In genomic region chr11:80913408-80914024, GRCm38 (mm10) we compare ENCODE assay signal across 30 mouse cellular contexts. TPM values are rescaled to one million over a fixed set of nuclear protein-coding genes. Genes with fewer than 3 reads are reported as not detected.
DNase-seq lines count a peak whose midpoint lies in the region; ATAC-seq and TF ChIP-seq lines count a peak whose summit lies in the region.
"Had no signal": no experiment of that assay in that cellular context is flagged by ENCODE, and none has a peak within 500 bp of the region (broad histone marks: within the 10 kb centered on the region; RNA-seq: fewer than 3 reads in every experiment).

No protein-coding gene starts in this region.

- DNase-seq in cerebellum, adult 9-11 months = peak; percentile 30
- peak; percentile 20 for DNase-seq in hindbrain, postnatal 0 days (ENCODE audit: low spot score)
- DNase-seq in Muller cell, postnatal 12 days (ENCODE audit: inconsistent ontology term) = peak; percentile 11
- DNase-seq in brain, embryonic 14.5 days (ENCODE audit: low read depth) = peak; percentile 54
- DNase-seq: adrenal gland, postnatal 10 days; gastrocnemius, adult 2 months; heart, postnatal 10 days; kidney, adult 11 months; kidney, postnatal 36 days; layer of hippocampus, postnatal 36 days; liver, embryonic 13.5 days; lung, adult 2 months; lung, postnatal 14 days; midbrain, embryonic 14.5 days; spleen, adult 18-20 months; thymus, postnatal 14 days had no signal

- 29% methylated on average over 4 of the region's 4 CpGs for WGBS in hindbrain, postnatal 0 days
- 28% methylated on average over 4 of the region's 4 CpGs for WGBS in hindbrain, embryonic 16.5 days

- H3K4me1 ChIP-seq in hindbrain, postnatal 0 days (ENCODE audit: insufficient read depth, low read length) = no peaks in the 10 kb centered on the region; the same call in 1 of the 2 replicates
- no peaks in the 10 kb centered on the region for H3K4me1 ChIP-seq in hindbrain, embryonic 16.5 days (ENCODE audit: control insufficient read depth, insufficient read depth, low read depth, low read length)
- H3K4me1 ChIP-seq: heart, embryonic 12.5 days; liver, embryonic 13.5 days had no signal

- no peak for ATAC-seq in cerebellum, adult (ENCODE audit: insufficient number of reproducible peaks, low FRiP score, low TSS enrichment)
- ATAC-seq in hindbrain, postnatal 0 days = no peak
- no peak for ATAC-seq in hindbrain, embryonic 16.5 days
- no peak for ATAC-seq in megakaryocyte, adult 5-6 weeks (ENCODE audit: poor library complexity, severe bottlenecking)
- ATAC-seq: activated CD4-positive, CD25-positive, alpha-beta regulatory T cell, adult 4 months; CD4-positive, CD25-positive, alpha-beta regulatory T cell, adult 4 months had no signal

- H3K9me3 ChIP-seq in hindbrain, postnatal 0 days (ENCODE audit: low read length) = no peaks in the 10 kb centered on the region
- peaks cover 2% of the 10 kb centered on the region; the same call in 1 of the 2 replicates for H3K9me3 ChIP-seq in hindbrain, embryonic 16.5 days (ENCODE audit: control insufficient read depth, low read length)
- H3K9me3 ChIP-seq: forebrain, embryonic 10.5 days; heart, embryonic 12.5 days; kidney, embryonic 15.5 days; liver, embryonic 13.5 days had no signal

- H3K27ac ChIP-seq in hindbrain, postnatal 0 days = peak overlapping the region; percentile 20; the same call in 1 of the 2 replicates
- H3K27ac ChIP-seq in hindbrain, embryonic 16.5 days (ENCODE audit: low read depth, low read length) = no peak overlapping the region
- H3K27ac ChIP-seq: forebrain, embryonic 10.5 days; gastrocnemius, adult 2 months; kidney, embryonic 15.5 days; liver, embryonic 13.5 days; neural tube, embryonic 12.5 days had no signal

- no peak for TF ChIP-seq CTCF in hindbrain, postnatal 0 days (IDR thresholded peaks at IDR 0.05; ENCODE audit: low read depth)
- TF ChIP-seq CTCF in brain, embryonic 14.5 days (IDR thresholded peaks at IDR 0.05; ENCODE audit: borderline replicate concordance, extremely low read depth, insufficient read depth, insufficient read length) = no peak

- H3K27me3 ChIP-seq in hindbrain, postnatal 0 days (ENCODE audit: insufficient read depth, low read length) = no peaks in the 10 kb centered on the region
- H3K27me3 ChIP-seq in hindbrain, embryonic 16.5 days (replicated peaks; ENCODE audit: control insufficient read depth, insufficient read depth, low read length) = no peaks in the 10 kb centered on the region
- H3K27me3 ChIP-seq: heart, embryonic 12.5 days; kidney, embryonic 15.5 days; liver, embryonic 13.5 days; neural tube, embryonic 12.5 days had no signal

- H3K36me3 ChIP-seq in hindbrain, postnatal 0 days (ENCODE audit: insufficient read depth, low read length) = no peaks in the 10 kb centered on the region; the same call in 1 of the 2 replicates
- H3K36me3 ChIP-seq in hindbrain, embryonic 16.5 days (ENCODE audit: control insufficient read depth, insufficient read depth, low read length) = no peaks in the 10 kb centered on the region
- H3K36me3 ChIP-seq: forebrain, embryonic 10.5 days; heart, embryonic 12.5 days; kidney, embryonic 15.5 days; liver, embryonic 13.5 days; neural tube, embryonic 12.5 days had no signal

- H3K9ac ChIP-seq in hindbrain, postnatal 0 days (replicated peaks; ENCODE audit: low read length) = no peak overlapping the region
- no peak overlapping the region for H3K9ac ChIP-seq in hindbrain, embryonic 16.5 days (ENCODE audit: low read depth, low read length)
- H3K9ac ChIP-seq: heart, embryonic 12.5 days; kidney, embryonic 15.5 days; liver, embryonic 13.5 days; neural tube, embryonic 12.5 days had no signal

- TF ChIP-seq POLR2A in brain, embryonic 14.5 days (IDR thresholded peaks at IDR 0.05; ENCODE audit: borderline replicate concordance, extremely low read depth, insufficient read depth, insufficient read length, poor library complexity, severe bottlenecking) = no peak

- no peak overlapping the region for H3K4me2 ChIP-seq in hindbrain, postnatal 0 days (ENCODE audit: low read depth, low read length)
- H3K4me2 ChIP-seq in hindbrain, embryonic 16.5 days (ENCODE audit: low read length) = no peak overlapping the region
- H3K4me2 ChIP-seq: heart, embryonic 12.5 days; kidney, embryonic 15.5 days; liver, embryonic 13.5 days; neural tube, embryonic 12.5 days had no signal

- H3K4me3 ChIP-seq in hindbrain, postnatal 0 days (ENCODE audit: low read length) = no peak overlapping the region
- no peak overlapping the region for H3K4me3 ChIP-seq in hindbrain, embryonic 16.5 days (ENCODE audit: low read length)
- H3K4me3 ChIP-seq: forebrain, embryonic 10.5 days; gastrocnemius, adult 2 months; heart, embryonic 12.5 days; kidney, embryonic 15.5 days; liver, embryonic 13.5 days; neural tube, embryonic 12.5 days had no signal

RNA-seq across cellular contexts. Expression of gene Spaca3, which starts 55.4 kb away (rescaled TPM):
- total RNA-seq in hindbrain, postnatal 0 days (2014; rRNA removed) = not detected in 2 replicates
- polyA plus RNA-seq in hindbrain, postnatal 0 days (2015; fragmentation: Nextera tagmentation; extraction: Ambion mirVana) = not detected in 2 replicates
- not detected in 2 replicates for polyA plus RNA-seq in hindbrain, embryonic 16.5 days (2015; fragmentation: Nextera tagmentation; extraction: Ambion mirVana)
- not detected in 2 replicates for polyA plus RNA-seq in brain, embryonic 14.5 days (2012; rRNA removed)
- total RNA-seq in megakaryocyte, adult 5-6 weeks (2015) = not detected in 2 replicates
- not detected in 2 replicates for total RNA-seq in megakaryocyte, adult 5-6 weeks (2017)
- total RNA-seq: adrenal gland, postnatal 10 days; gastrocnemius, adult 2 months; heart, postnatal 10 days; layer of hippocampus, postnatal 36 days; left cerebral cortex, postnatal 14 days; megakaryocyte progenitor cell, adult 5-6 weeks had no signal
- polyA plus RNA-seq: activated CD4-positive, CD25-positive, alpha-beta regulatory T cell, adult 4 months; CD4-positive, CD25-positive, alpha-beta regulatory T cell, adult 4 months; embryonic facial prominence, embryonic 11.5 days; forebrain, embryonic 10.5 days; heart, embryonic 12.5 days; hindbrain, embryonic 11.5 days; kidney, embryonic 15.5 days; limb, embryonic 14.5 days; liver, embryonic 13.5 days; lung, adult 2 months; midbrain, embryonic 14.5 days; neural tube, embryonic 12.5 days had no signal
